Mouse (Mus musculus) lung, embryonic 15.5 days (tissue): ENCODE data around the gene Dusp9. TPM values are rescaled to one million over a fixed set of nuclear protein-coding genes. Genes with fewer than 3 reads are reported as not detected.

Experiments
- ATAC-seq: fragments of 200-750 bp; cut with Nextera tagmentation; 2 replicates; pipeline ENCODE4 v1.8.0; 2017; ENCODE audit warnings: moderate number of reproducible peaks, borderline replicate concordance; ENCODE audit not compliant: low FRiP score, low TSS enrichment; ENCODE audit errors: extremely low read depth
- H3K27ac ChIP-seq: fragments of 300-500 bp; sonication (generic); 2 replicates; pipeline ENCODE4 v1.5.1; 2015; ENCODE audit warnings: moderate library complexity, mild to moderate bottlenecking, inconsistent platforms
- H3K27me3 ChIP-seq: fragments of 300-500 bp; sonication (generic); 2 replicates; pipeline ENCODE4 v1.6.1; 2015; ENCODE audit warnings: inconsistent platforms
- H3K36me3 ChIP-seq: fragments of 300-500 bp; sonication (generic); 2 replicates; pipeline ENCODE4 v1.6.1; 2015; ENCODE audit warnings: inconsistent platforms
- H3K4me1 ChIP-seq: fragments of 300-500 bp; sonication (generic); 2 replicates; pipeline ENCODE4 v1.6.1; 2015; ENCODE audit warnings: inconsistent platforms
- H3K4me2 ChIP-seq: fragments of 300-500 bp; sonication (generic); 2 replicates; pipeline ENCODE4 v1.6.1; 2015; ENCODE audit warnings: inconsistent platforms, mild to moderate bottlenecking, moderate library complexity
- H3K4me3 ChIP-seq: fragments of 300-500 bp; sonication (generic); 2 replicates; pipeline ENCODE4 v1.5.1; 2015; ENCODE audit warnings: mild to moderate bottlenecking, inconsistent platforms
- H3K9ac ChIP-seq: fragments of 300-500 bp; sonication (generic); 2 replicates; pipeline ENCODE4 v1.6.1; 2015; ENCODE audit warnings: inconsistent platforms
- H3K9me3 ChIP-seq: fragments of 300-500 bp; sonication (generic); 2 replicates; pipeline ENCODE4 v1.6.1; 2016; ENCODE audit warnings: inconsistent platforms
- WGBS: fragments of 180-500 bp; shearing (Covaris S2); methylation state at CpG from one replicate; pipeline ENCODE4 v1.1.7; 2015; 5-methylcytosine and 5-hydroxymethylcytosine counted together
- polyA plus RNA-seq: library from polyadenylated mRNA; unstranded; fragments of >200 nt; fragmentation: Nextera tagmentation; extraction: Ambion mirVana; gene quantifications from 2 replicates; pipeline ENCODE4 v1.2.1, GENCODE M21; 2015

Gene Dusp9
- 11.1 and 13.0 TPM in 2 replicates for polyA plus RNA-seq

GRCm38 (mm10) chrX:73639255-73639675 is at the start of gene Dusp9:
TSS of gene Dusp9 (plus strand) at chrX:73639419.
- Histone ChIP-seq H3K4me2 (peak within 1 kb of the TSS; percentile 73), H3K27me3 (peaks cover 44% of the 10 kb centered on the region), H3K4me1 (peaks cover 9% of the 10 kb centered on the region), H3K9ac (0 out of 2 replicates have a peak within 1 kb of the TSS, but pooled peaks have one; percentile 16), H3K36me3 (no peaks in the 10 kb centered on the region), H3K4me3 (peak within 1 kb of the TSS; percentile 41), H3K27ac (no peak within 1 kb of the TSS), H3K9me3 (no peaks in the 10 kb centered on the region)
- ATAC-seq: peak; percentile 74; the same call in 1 of the 2 replicates
- 8% methylated on average over 27 of the region's 28 CpGs for WGBS

- no peak overlapping the region for H3K27ac ChIP-seq
- H3K4me3 ChIP-seq: no peak overlapping the region
- peaks cover 9% of the 10 kb centered on the region; the same call in 1 of the 2 replicates for H3K4me1 ChIP-seq
- no peaks in the 10 kb centered on the region for H3K27me3 ChIP-seq
- 0 out of 2 replicates have a peak, but pooled peaks have one; percentile 55 for ATAC-seq
- no peaks in the 10 kb centered on the region for H3K9me3 ChIP-seq
- H3K36me3 ChIP-seq: no peaks in the 10 kb centered on the region
- 15% methylated on average over 6 of the region's 6 CpGs for WGBS
- H3K9ac ChIP-seq: no peak overlapping the region
- H3K4me2 ChIP-seq: no peak overlapping the region
These were observed 46.0 kb upstream of the Dusp9 start for GRCm38 (mm10) chrX:73593212-73593611.

- ATAC-seq: no peak
- Histone ChIP-seq H3K4me1 (peaks cover 9% of the 10 kb centered on the region; the same call in 1 of the 2 replicates), H3K9ac (no peak overlapping the region), H3K4me2 (no peak overlapping the region), H3K4me3 (no peak overlapping the region), H3K36me3 (no peaks in the 10 kb centered on the region), H3K27me3 (no peaks in the 10 kb centered on the region), H3K27ac (no peak overlapping the region), H3K9me3 (no peaks in the 10 kb centered on the region)
- WGBS: 31% methylated on average over 12 of the region's 12 CpGs
These were observed 44.6 kb upstream of the Dusp9 start for GRCm38 (mm10) chrX:73594451-73595121.

- H3K9ac ChIP-seq: no peak overlapping the region
- H3K27me3 ChIP-seq: no peaks in the 10 kb centered on the region
- no peaks in the 10 kb centered on the region for H3K36me3 ChIP-seq
- no peak overlapping the region for H3K4me3 ChIP-seq
- no peaks in the 10 kb centered on the region for H3K9me3 ChIP-seq
- H3K4me1 ChIP-seq: peaks cover 9% of the 10 kb centered on the region; the same call in 1 of the 2 replicates
- no peak for ATAC-seq
- H3K4me2 ChIP-seq: no peak overlapping the region
- no peak overlapping the region for H3K27ac ChIP-seq
- WGBS: 55% methylated on average over 4 of the region's 4 CpGs
These were observed 43.8 kb upstream of the Dusp9 start for GRCm38 (mm10) chrX:73595297-73595938.

GRCm38 (mm10) chrX:73601456-73601855 is 37.8 kb upstream of the Dusp9 start:
- no peaks in the 10 kb centered on the region for H3K4me1 ChIP-seq
- H3K9ac ChIP-seq: no peak overlapping the region
- ATAC-seq: no peak
- H3K36me3 ChIP-seq: no peaks in the 10 kb centered on the region
- H3K4me2 ChIP-seq: no peak overlapping the region
- WGBS: 85% methylated on average over 1 of the region's 1 CpGs
- H3K9me3 ChIP-seq: no peaks in the 10 kb centered on the region
- H3K27me3 ChIP-seq: no peaks in the 10 kb centered on the region
- H3K27ac ChIP-seq: no peak overlapping the region
- no peak overlapping the region for H3K4me3 ChIP-seq

- WGBS: 58% methylated on average over 4 of the region's 4 CpGs
- no peaks in the 10 kb centered on the region for H3K9me3 ChIP-seq
- no peaks in the 10 kb centered on the region for H3K27me3 ChIP-seq
- H3K4me2 ChIP-seq: no peak overlapping the region
- H3K4me1 ChIP-seq: no peaks in the 10 kb centered on the region
- ATAC-seq: no peak
- H3K27ac ChIP-seq: peak overlapping the region; percentile 76
- H3K36me3 ChIP-seq: no peaks in the 10 kb centered on the region
- no peak overlapping the region for H3K4me3 ChIP-seq
- H3K9ac ChIP-seq: no peak overlapping the region
These were observed 25.6 kb upstream of the Dusp9 start for GRCm38 (mm10) chrX:73613665-73614064.

GRCm38 (mm10) chrX:73615876-73616275 is 23.3 kb upstream of the Dusp9 start:
- H3K27me3 ChIP-seq: no peaks in the 10 kb centered on the region
- H3K9ac ChIP-seq: no peak overlapping the region
- no peak overlapping the region for H3K4me3 ChIP-seq
- H3K4me2 ChIP-seq: no peak overlapping the region
- no peaks in the 10 kb centered on the region for H3K36me3 ChIP-seq
- no peaks in the 10 kb centered on the region for H3K9me3 ChIP-seq
- H3K4me1 ChIP-seq: no peaks in the 10 kb centered on the region
- no peak for ATAC-seq
- WGBS: 81% methylated on average over 1 of the region's 1 CpGs
- H3K27ac ChIP-seq: no peak overlapping the region

- Histone ChIP-seq H3K4me3 (no peak overlapping the region), H3K27ac (no peak overlapping the region), H3K9ac (no peak overlapping the region), H3K9me3 (no peaks in the 10 kb centered on the region), H3K4me1 (no peaks in the 10 kb centered on the region), H3K27me3 (no peaks in the 10 kb centered on the region), H3K4me2 (no peak overlapping the region), H3K36me3 (no peaks in the 10 kb centered on the region)
- no peak for ATAC-seq
These were observed 19.8 kb upstream of the Dusp9 start for GRCm38 (mm10) chrX:73619401-73619800.

- no peaks in the 10 kb centered on the region for H3K36me3 ChIP-seq
- no peak overlapping the region for H3K9ac ChIP-seq
- H3K27ac ChIP-seq: no peak overlapping the region
- H3K4me1 ChIP-seq: no peaks in the 10 kb centered on the region
- H3K9me3 ChIP-seq: no peaks in the 10 kb centered on the region
- no peak overlapping the region for H3K4me3 ChIP-seq
- no peak for ATAC-seq
- no peak overlapping the region for H3K4me2 ChIP-seq
- WGBS: 75% methylated on average over 2 of the region's 2 CpGs
- no peaks in the 10 kb centered on the region for H3K27me3 ChIP-seq
These were observed 19.3 kb upstream of the Dusp9 start for GRCm38 (mm10) chrX:73619890-73620289.

- Histone ChIP-seq H3K27ac (no peak overlapping the region), H3K9me3 (no peaks in the 10 kb centered on the region), H3K36me3 (no peaks in the 10 kb centered on the region), H3K4me2 (no peak overlapping the region), H3K27me3 (no peaks in the 10 kb centered on the region; the same call in 1 of the 2 replicates), H3K4me1 (no peaks in the 10 kb centered on the region), H3K9ac (no peak overlapping the region), H3K4me3 (no peak overlapping the region)
- ATAC-seq: no peak
These were observed 12.2 kb upstream of the Dusp9 start for GRCm38 (mm10) chrX:73626981-73627380.

GRCm38 (mm10) chrX:73635425-73635824 is 3.8 kb upstream of the Dusp9 start:
- Histone ChIP-seq H3K36me3 (no peaks in the 10 kb centered on the region), H3K9ac (no peak overlapping the region), H3K4me3 (0 out of 2 replicates have a peak overlapping the region, but pooled peaks have one; percentile 5), H3K4me2 (peak overlapping the region; percentile 41), H3K4me1 (peaks cover 9% of the 10 kb centered on the region), H3K9me3 (no peaks in the 10 kb centered on the region), H3K27ac (no peak overlapping the region), H3K27me3 (peaks cover 45% of the 10 kb centered on the region)
- ATAC-seq: no peak; the same call in 1 of the 2 replicates
- WGBS: 20% methylated on average over 15 of the region's 19 CpGs

GRCm38 (mm10) chrX:73637415-73637814 is 1.8 kb upstream of the Dusp9 start:
- WGBS: 12% methylated on average over 19 of the region's 19 CpGs
- H3K4me3 ChIP-seq: peak overlapping the region; percentile 32
- H3K27me3 ChIP-seq: peaks cover 45% of the 10 kb centered on the region
- no peak overlapping the region for H3K9ac ChIP-seq
- H3K9me3 ChIP-seq: no peaks in the 10 kb centered on the region
- peaks cover 9% of the 10 kb centered on the region for H3K4me1 ChIP-seq
- H3K4me2 ChIP-seq: peak overlapping the region; percentile 76
- no peak for ATAC-seq
- no peak overlapping the region for H3K27ac ChIP-seq
- H3K36me3 ChIP-seq: no peaks in the 10 kb centered on the region
